Mouse (Mus musculus): Measurements from ENCODE around the gene Celf2. TPM values are rescaled to one million over a fixed set of nuclear protein-coding genes. Genes with fewer than 3 reads are reported as not detected.
A peak's percentile ranks its signal among the peaks of the same experiment; 100 is the strongest.

The Celf2 gene
- polyA plus RNA-seq, 1 experiment from 2014 or later, result 182 TPM

GRCm38 (mm10) chr2:6909921-6910320 is 599.4 kb downstream of the Celf2 start:
- Histone ChIP-seq H3K4me2 (replicated peaks) (no peak overlapping the region), H3K27me3 (no peaks in the 10 kb centered on the region), H3K27ac (no peak overlapping the region), H3K4me3 (replicated peaks) (no peak overlapping the region), H3K9ac (replicated peaks) (no peak overlapping the region), H3K9me3 (no peaks in the 10 kb centered on the region), H3K36me3 (no peaks in the 10 kb centered on the region), H3K4me1 (replicated peaks) (peaks cover 7% of the 10 kb centered on the region; the same call in 1 of the 2 replicates)
- ATAC-seq, result no peak
- 82% methylated on average over 7 of the region's 7 CpGs for WGBS

GRCm38 (mm10) chr2:6904411-6904810 is 605.0 kb downstream of the Celf2 start:
- ATAC-seq, result no peak
- no peak overlapping the region for H3K4me2 ChIP-seq (replicated peaks)
- H3K4me1 ChIP-seq (replicated peaks), result peaks cover 10% of the 10 kb centered on the region
- 80% methylated on average over 3 of the region's 3 CpGs for WGBS
- no peak overlapping the region for H3K27ac ChIP-seq
- H3K27me3 ChIP-seq, result no peaks in the 10 kb centered on the region
- H3K9me3 ChIP-seq, result no peaks in the 10 kb centered on the region
- H3K4me3 ChIP-seq (replicated peaks), result no peak overlapping the region
- no peaks in the 10 kb centered on the region for H3K36me3 ChIP-seq
- no peak overlapping the region for H3K9ac ChIP-seq (replicated peaks)

- no peaks in the 10 kb centered on the region for H3K9me3 ChIP-seq
- no peaks in the 10 kb centered on the region for H3K27me3 ChIP-seq
- H3K4me1 ChIP-seq (replicated peaks), result peaks cover 10% of the 10 kb centered on the region
- H3K4me3 ChIP-seq (replicated peaks), result no peak overlapping the region
- no peak overlapping the region; the same call in 1 of the 2 replicates for H3K4me2 ChIP-seq (replicated peaks)
- H3K9ac ChIP-seq (replicated peaks), result no peak overlapping the region
- no peaks in the 10 kb centered on the region for H3K36me3 ChIP-seq
- no peak overlapping the region for H3K27ac ChIP-seq
- peak; percentile 94 for ATAC-seq
- 7% methylated on average over 4 of the region's 4 CpGs for WGBS
Measured at GRCm38 (mm10) chr2:6903251-6903763, 606.1 kb downstream of the Celf2 start.

GRCm38 (mm10) chr2:6896896-6897295 is 612.5 kb downstream of the Celf2 start:
- 98% methylated on average over 1 of the region's 1 CpGs for WGBS
- ATAC-seq, result no peak

GRCm38 (mm10) chr2:6893597-6893996 is 615.8 kb downstream of the Celf2 start:
- Histone ChIP-seq H3K9ac (replicated peaks) (no peak overlapping the region), H3K36me3 (no peaks in the 10 kb centered on the region), H3K9me3 (no peaks in the 10 kb centered on the region), H3K4me3 (replicated peaks) (no peak overlapping the region), H3K4me1 (replicated peaks) (no peaks in the 10 kb centered on the region), H3K27me3 (no peaks in the 10 kb centered on the region), H3K4me2 (replicated peaks) (no peak overlapping the region), H3K27ac (no peak overlapping the region)
- 87% methylated on average over 2 of the region's 2 CpGs for WGBS
- ATAC-seq, result no peak

More at GRCm38 (mm10) chr2:6896896-6897295, 612.5 kb downstream of the Celf2 start:
- H3K9ac ChIP-seq (replicated peaks), result no peak overlapping the region
- H3K27ac ChIP-seq, result no peak overlapping the region
- H3K4me1 ChIP-seq (replicated peaks), result no peaks in the 10 kb centered on the region
- no peak overlapping the region for H3K4me2 ChIP-seq (replicated peaks)
- no peaks in the 10 kb centered on the region for H3K27me3 ChIP-seq
- no peak overlapping the region for H3K4me3 ChIP-seq (replicated peaks)
- no peaks in the 10 kb centered on the region for H3K36me3 ChIP-seq
- H3K9me3 ChIP-seq, result no peaks in the 10 kb centered on the region

- H3K4me2 ChIP-seq (replicated peaks), result no peak overlapping the region
- H3K36me3 ChIP-seq, result no peaks in the 10 kb centered on the region
- H3K4me3 ChIP-seq (replicated peaks), result no peak overlapping the region
- no peak overlapping the region for H3K9ac ChIP-seq (replicated peaks)
- ATAC-seq, result no peak
- WGBS, result 83% methylated on average over 3 of the region's 3 CpGs
- no peaks in the 10 kb centered on the region for H3K27me3 ChIP-seq
- no peaks in the 10 kb centered on the region for H3K4me1 ChIP-seq (replicated peaks)
- no peaks in the 10 kb centered on the region for H3K9me3 ChIP-seq
- H3K27ac ChIP-seq, result no peak overlapping the region
Measured at GRCm38 (mm10) chr2:6893095-6893494, 616.3 kb downstream of the Celf2 start.

GRCm38 (mm10) chr2:6884796-6885711 is 624.3 kb downstream of the Celf2 start:
- H3K27ac ChIP-seq, result peak overlapping the region; percentile 95
- H3K27me3 ChIP-seq, result no peaks in the 10 kb centered on the region
- peak overlapping the region; percentile 68 for H3K4me3 ChIP-seq (replicated peaks)
- peak overlapping the region; percentile 85 for H3K9ac ChIP-seq (replicated peaks)
- H3K4me2 ChIP-seq (replicated peaks), result peak overlapping the region; percentile 56
- ATAC-seq, result peak; percentile 85
- no peaks in the 10 kb centered on the region for H3K9me3 ChIP-seq
- peaks cover 34% of the 10 kb centered on the region for H3K4me1 ChIP-seq (replicated peaks)
- 9% methylated on average over 8 of the region's 8 CpGs for WGBS
- H3K36me3 ChIP-seq, result no peaks in the 10 kb centered on the region

- Histone ChIP-seq H3K4me1 (replicated peaks) (peaks cover 34% of the 10 kb centered on the region), H3K9ac (replicated peaks) (peak overlapping the region; percentile 85), H3K27me3 (no peaks in the 10 kb centered on the region), H3K4me2 (replicated peaks) (peak overlapping the region; percentile 56), H3K9me3 (no peaks in the 10 kb centered on the region), H3K36me3 (no peaks in the 10 kb centered on the region), H3K4me3 (replicated peaks) (peak overlapping the region; percentile 68), H3K27ac (peak overlapping the region; percentile 95)
- WGBS, result 5% methylated on average over 13 of the region's 13 CpGs
- peak; percentile 69 for ATAC-seq
Measured at GRCm38 (mm10) chr2:6883996-6884795, 625.2 kb downstream of the Celf2 start.

- no peak for ATAC-seq
Measured at GRCm38 (mm10) chr2:6882236-6882885, 627.0 kb downstream of the Celf2 start.

GRCm38 (mm10) chr2:6880941-6881575 is 628.3 kb downstream of the Celf2 start:
- H3K4me1 ChIP-seq (replicated peaks), result peaks cover 41% of the 10 kb centered on the region
- WGBS, result 54% methylated on average over 6 of the region's 6 CpGs
- ATAC-seq, result no peak
- H3K27me3 ChIP-seq, result no peaks in the 10 kb centered on the region
- H3K9me3 ChIP-seq, result no peaks in the 10 kb centered on the region
- peak overlapping the region; percentile 44 for H3K27ac ChIP-seq
- no peaks in the 10 kb centered on the region for H3K36me3 ChIP-seq
- peak overlapping the region; percentile 56 for H3K4me2 ChIP-seq (replicated peaks)
- H3K9ac ChIP-seq (replicated peaks), result peak overlapping the region; percentile 66
- H3K4me3 ChIP-seq (replicated peaks), result peak overlapping the region; percentile 45

More at GRCm38 (mm10) chr2:6882236-6882885, 627.0 kb downstream of the Celf2 start:
- no peaks in the 10 kb centered on the region for H3K27me3 ChIP-seq
- H3K27ac ChIP-seq, result peak overlapping the region; percentile 75
- peaks cover 34% of the 10 kb centered on the region for H3K4me1 ChIP-seq (replicated peaks)
- H3K4me3 ChIP-seq (replicated peaks), result peak overlapping the region; percentile 45
- peak overlapping the region; percentile 66 for H3K9ac ChIP-seq (replicated peaks)
- H3K4me2 ChIP-seq (replicated peaks), result peak overlapping the region; percentile 56
- no peaks in the 10 kb centered on the region for H3K36me3 ChIP-seq
- WGBS, result 21% methylated on average over 6 of the region's 6 CpGs
- H3K9me3 ChIP-seq, result no peaks in the 10 kb centered on the region

- H3K4me1 ChIP-seq (replicated peaks), result peaks cover 57% of the 10 kb centered on the region
- H3K27me3 ChIP-seq, result no peaks in the 10 kb centered on the region
- no peak overlapping the region for H3K4me2 ChIP-seq (replicated peaks)
- no peak overlapping the region for H3K4me3 ChIP-seq (replicated peaks)
- H3K36me3 ChIP-seq, result no peaks in the 10 kb centered on the region
- H3K9me3 ChIP-seq, result no peaks in the 10 kb centered on the region
- no peak overlapping the region for H3K27ac ChIP-seq
- 76% methylated on average over 5 of the region's 5 CpGs for WGBS
- no peak overlapping the region for H3K9ac ChIP-seq (replicated peaks)
- no peak for ATAC-seq
Measured at GRCm38 (mm10) chr2:6877094-6877493, 632.3 kb downstream of the Celf2 start.
